ENCODE assay signal across 8 mouse cellular contexts in the genomic region with DNA sequence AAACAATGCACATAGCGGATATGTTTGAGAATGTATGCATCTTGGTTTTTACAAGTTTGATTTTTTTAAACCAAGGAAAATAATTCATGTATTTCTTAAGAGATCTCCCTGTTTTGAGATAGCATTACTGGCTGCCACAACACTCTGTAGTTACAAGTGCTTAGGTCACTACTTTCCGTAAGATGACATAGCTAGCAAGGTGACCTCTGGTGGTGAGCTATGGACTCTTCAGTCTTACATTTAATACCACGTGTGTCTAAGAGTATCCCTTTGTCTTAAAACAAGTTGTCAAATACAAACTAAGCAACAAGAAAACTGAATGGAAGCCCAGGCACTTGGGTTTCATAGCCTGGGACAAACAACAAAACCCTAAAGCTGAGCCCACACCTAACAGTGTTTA. TPM values are rescaled to one million over a fixed set of nuclear protein-coding genes. Genes with fewer than 3 reads are reported as not detected.
DNase-seq lines count a peak whose midpoint lies in the region; ATAC-seq and TF ChIP-seq lines count a peak whose summit lies in the region.

No protein-coding gene starts in this region.

- no peak overlapping the region for H3K27ac ChIP-seq in forebrain, embryonic 13.5 days
- H3K27ac ChIP-seq in forebrain, embryonic 10.5 days = no peak overlapping the region
- no peak overlapping the region for H3K27ac ChIP-seq in CH12.LX (ENCODE audit: insufficient read depth, low read depth)
- no peak overlapping the region for H3K27ac ChIP-seq in forebrain, embryonic 16.5 days (ENCODE audit: low read length)
- no peak overlapping the region for H3K27ac ChIP-seq in midbrain, embryonic 13.5 days

- H3K79me2 ChIP-seq in CH12.LX (replicated peaks; ENCODE audit: control insufficient read depth, extremely low read depth, insufficient read depth, poor library complexity, severe bottlenecking) = no peaks in the 10 kb centered on the region

- no peaks in the 10 kb centered on the region for H3K27me3 ChIP-seq in forebrain, embryonic 13.5 days
- no peaks in the 10 kb centered on the region for H3K27me3 ChIP-seq in forebrain, embryonic 10.5 days (ENCODE audit: poor library complexity, severe bottlenecking)
- H3K27me3 ChIP-seq in CH12.LX (replicated peaks) = no peaks in the 10 kb centered on the region
- H3K27me3 ChIP-seq in forebrain, embryonic 16.5 days (replicated peaks; ENCODE audit: control insufficient read depth, insufficient read depth, low read length) = no peaks in the 10 kb centered on the region
- no peaks in the 10 kb centered on the region for H3K27me3 ChIP-seq in midbrain, embryonic 13.5 days

- no peaks in the 10 kb centered on the region for H3K4me1 ChIP-seq in forebrain, embryonic 13.5 days
- H3K4me1 ChIP-seq in forebrain, embryonic 10.5 days = no peaks in the 10 kb centered on the region
- no peaks in the 10 kb centered on the region for H3K4me1 ChIP-seq in CH12.LX (ENCODE audit: control insufficient read depth in 1 of 2, insufficient read depth in 2 of 2)
- H3K4me1 ChIP-seq in forebrain, embryonic 16.5 days (replicated peaks; ENCODE audit: control insufficient read depth, insufficient read depth, low read length) = no peaks in the 10 kb centered on the region
- no peaks in the 10 kb centered on the region for H3K4me1 ChIP-seq in midbrain, embryonic 13.5 days (replicated peaks)

- H3K9me3 ChIP-seq in forebrain, embryonic 13.5 days (replicated peaks) = no peaks in the 10 kb centered on the region
- no peaks in the 10 kb centered on the region for H3K9me3 ChIP-seq in forebrain, embryonic 10.5 days
- H3K9me3 ChIP-seq in CH12.LX (replicated peaks; ENCODE audit: low read length) = no peaks in the 10 kb centered on the region
- H3K9me3 ChIP-seq in forebrain, embryonic 16.5 days (ENCODE audit: control insufficient read depth, low read length) = no peaks in the 10 kb centered on the region
- no peaks in the 10 kb centered on the region for H3K9me3 ChIP-seq in midbrain, embryonic 13.5 days

- no peak overlapping the region for H3K4me3 ChIP-seq in forebrain, embryonic 13.5 days
- H3K4me3 ChIP-seq in forebrain, embryonic 10.5 days = no peak overlapping the region
- no peak overlapping the region for H3K4me3 ChIP-seq in CH12.LX (replicated peaks in 1 of 3; ENCODE audit: low read depth in 2 of 3, low read length in 2 of 3, poor library complexity in 1 of 3)
- no peak overlapping the region for H3K4me3 ChIP-seq in forebrain, embryonic 16.5 days (replicated peaks; ENCODE audit: low read length)
- H3K4me3 ChIP-seq in midbrain, embryonic 13.5 days (replicated peaks) = no peak overlapping the region

- peak; percentile 77 for ATAC-seq in forebrain, embryonic 13.5 days
- ATAC-seq in forebrain, embryonic 16.5 days = peak; percentile 64
- peak; percentile 77; the same call in 1 of the 2 replicates for ATAC-seq in midbrain, embryonic 13.5 days

- dilution Hi-C loops in CH12.LX (cut with MboI; ENCODE audit: extremely low pct_ligation_motif_present, extremely low pct_unique_long_range_greater_than_20kb, low sequenced_read_pairs) = no loop called here

- peaks cover 74% of the 10 kb centered on the region for H3K36me3 ChIP-seq in forebrain, embryonic 13.5 days (ENCODE audit: poor library complexity, severe bottlenecking)
- H3K36me3 ChIP-seq in forebrain, embryonic 10.5 days (replicated peaks) = peaks cover 89% of the 10 kb centered on the region
- H3K36me3 ChIP-seq in CH12.LX (replicated peaks in 1 of 2; ENCODE audit: control insufficient read depth in 1 of 2, insufficient read depth in 1 of 2, low read length in 1 of 2) = peaks cover 50 to 91% of the 10 kb centered on the region in 2 experiments
- H3K36me3 ChIP-seq in forebrain, embryonic 16.5 days (ENCODE audit: control insufficient read depth, insufficient read depth) = peaks cover 19% of the 10 kb centered on the region
- H3K36me3 ChIP-seq in midbrain, embryonic 13.5 days = peaks cover 63% of the 10 kb centered on the region

- no peak overlapping the region for H3K4me2 ChIP-seq in forebrain, embryonic 13.5 days
- no peak overlapping the region for H3K4me2 ChIP-seq in CH12.LX (ENCODE audit: insufficient read depth, low read depth, poor library complexity, severe bottlenecking)
- no peak overlapping the region for H3K4me2 ChIP-seq in forebrain, embryonic 16.5 days (ENCODE audit: low read length)
- H3K4me2 ChIP-seq in midbrain, embryonic 13.5 days (replicated peaks) = no peak overlapping the region

- no peak for TF ChIP-seq POLR2A in CH12.LX (IDR thresholded peaks at IDR 0.05; ENCODE audit: low read depth, low read length)

- peak; percentile 49 for TF ChIP-seq RAD21 in CH12.LX (IDR thresholded peaks at IDR 0.05; ENCODE audit: low read depth, low read length)

- no peak for TF ChIP-seq EP300 in CH12.LX (IDR thresholded peaks at IDR 0.05; ENCODE audit: low read length)

- WGBS in forebrain, embryonic 13.5 days = 56% methylated on average over 3 of the region's 3 CpGs
- 68% methylated on average over 3 of the region's 3 CpGs for WGBS in forebrain, embryonic 10.5 days
- 52% methylated on average over 3 of the region's 3 CpGs for WGBS in forebrain, embryonic 16.5 days
- WGBS in midbrain, embryonic 13.5 days = 58% methylated on average over 3 of the region's 3 CpGs

- no peak for DNase-seq in forebrain, embryonic 10.5 days (ENCODE audit: extremely low spot score, low spot score)
- DNase-seq in CH12.LX (ENCODE audit: extremely low read depth) = peak; percentile 45
- peak; percentile 70 for DNase-seq in kidney, adult 9 months
- DNase-seq in cerebellum, adult 11 months = no peak
- DNase-seq in urinary bladder, postnatal 36 days (ENCODE audit: low spot score in 2 of 2) = no peak

- in situ Hi-C loops in CH12.LX (cut with MboI; ENCODE audit: low pct_ligation_motif_present, low pct_unique_long_range_greater_than_20kb, low sequenced_read_pairs) = loop anchor here (25.0 kb wide), 2 partner anchors 205 to 505 kb away; a partner anchor contains a TSS

- TF ChIP-seq CTCF in CH12.LX (conservative IDR thresholded peaks at IDR 0.05 in 1 of 2, IDR thresholded peaks at IDR 0.05 in 1 of 2; ENCODE audit: low read depth in 2 of 2, low read length in 2 of 2) = peak; percentile 19 to 71; a peak in 2 of 4 replicates

- no peak overlapping the region for H3K9ac ChIP-seq in forebrain, embryonic 13.5 days
- no peak overlapping the region for H3K9ac ChIP-seq in CH12.LX (ENCODE audit: insufficient read depth, low read depth)
- no peak overlapping the region for H3K9ac ChIP-seq in forebrain, embryonic 16.5 days (replicated peaks; ENCODE audit: low read depth, low read length)
- H3K9ac ChIP-seq in midbrain, embryonic 13.5 days (replicated peaks) = no peak overlapping the region

TF ChIP-seq in CH12.LX, 34 proteins besides CTCF, POLR2A, EP300 and RAD21:
- TF ChIP-seq SMC3 (IDR thresholded peaks at IDR 0.05; ENCODE audit: low read depth, low read length) (peak; percentile 71), MEF2A (IDR thresholded peaks at IDR 0.05; ENCODE audit: borderline replicate concordance, low read depth, low read length) (no peak), GABPA (IDR thresholded peaks at IDR 0.05; ENCODE audit: insufficient replicate concordance, low read depth, low read length) (no peak), ELF1 (IDR thresholded peaks at IDR 0.05; ENCODE audit: low read depth, low read length) (no peak)

RNA-seq across cellular contexts. Expression of a gene that starts 22.8 kb away (rescaled TPM):
- polyA plus RNA-seq in forebrain, embryonic 13.5 days (2015; fragmentation: Nextera tagmentation; extraction: Ambion mirVana) = 20.4 and 21.1 TPM in 2 replicates
- 23.8 and 24.0 TPM in 2 replicates for polyA plus RNA-seq in forebrain, embryonic 10.5 days (2016; fragmentation: Nextera tagmentation; extraction: Ambion mirVana)
- 20.4 and 24.4 TPM in 2 replicates for total RNA-seq in CH12.LX (2012; rRNA removed)
- total RNA-seq in CH12.LX (2014; rRNA removed) = 30.6 and 32.2 TPM in 2 replicates
- 15.7 and 19.3 TPM in 2 replicates for polyA plus RNA-seq in CH12.LX (2012; ENCODE audit: insufficient read length, low read depth)
- polyA plus RNA-seq in forebrain, embryonic 16.5 days (2015; fragmentation: Nextera tagmentation; extraction: Ambion mirVana) = 21.4 and 24.6 TPM in 2 replicates
- 20.3 and 20.6 TPM in 2 replicates for polyA plus RNA-seq in midbrain, embryonic 13.5 days (2015; fragmentation: Nextera tagmentation; extraction: Ambion mirVana)

Comparison
In these comparisons a context has a peak if more than half of its experiments do, and no peak if none do; other contexts are left out.
1. DNase-seq: peak in CH12.LX (single experiment) and kidney, adult 9 months (single experiment); none in forebrain, embryonic 10.5 days (single experiment), cerebellum, adult 11 months (single experiment) and urinary bladder, postnatal 36 days (0 of 2).
2. Peak in every context shown above with its lines, with median percentiles within 50 percentile points of each other: ATAC-seq.